Mouse (Mus musculus) thymus, postnatal 10 days (tissue): ENCODE results near the gene Cenpo.

Experiments
- DNase-seq, 2 experiments: peaks; one replicate each; pipeline ENCODE4 v3.0.0; 2021; ENCODE audit warnings: low spot score in 2 of 2

Gene Cenpo

GRCm38 (mm10) chr12:4150936-4151335 lies 83.2 kb downstream of the Cenpo start:
- DNase-seq: no peak
